ENCODE assay signal across 1 mouse cellular context in genomic region chr9:22226389-22226673, GRCm38 (mm10).
TF ChIP-seq lines count a peak whose summit lies in the region.

No protein-coding gene starts in this region.

TF ChIP-seq in CH12.LX, 34 proteins besides CTCF, POLR2A, EP300 and RAD21:
- TF ChIP-seq ZNF384 (IDR thresholded peaks at IDR 0.05; ENCODE audit: low read depth, low read length) = peak; percentile 6; the same call in 1 of the 2 replicates
